Mouse (Mus musculus): ENCODE results near the gene Gtsf2. TPM values are rescaled to one million over a fixed set of nuclear protein-coding genes. Genes with fewer than 3 reads are reported as not detected.

The Gtsf2 gene
- polyA plus RNA-seq, 1 experiment, result not detected

DNA sequence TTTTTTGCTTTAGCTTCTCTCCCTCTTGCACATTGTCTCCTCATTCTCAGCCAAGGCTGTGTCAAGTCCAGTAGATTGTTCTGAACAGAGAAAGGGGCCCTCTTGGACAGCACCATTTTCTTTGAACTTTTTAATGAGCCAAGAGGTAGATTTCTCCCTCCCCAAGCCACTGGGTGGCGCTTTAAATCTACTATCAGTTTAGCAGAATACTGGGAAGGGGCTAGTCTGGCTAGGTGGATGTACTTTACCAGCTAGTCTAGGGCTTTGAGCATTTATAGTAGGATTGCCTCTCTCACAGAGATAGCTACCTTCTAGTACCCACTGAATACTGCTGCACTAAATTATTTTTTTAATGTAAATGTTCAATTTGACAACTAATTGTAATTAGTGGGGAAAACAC, 34.2 kb upstream of the Gtsf2 start:
- no peaks in the 10 kb centered on the region for H3K9me3 ChIP-seq (replicated peaks; ENCODE audit: control insufficient read depth, insufficient read depth, low read length, poor library complexity, severe bottlenecking)
- no peaks in the 10 kb centered on the region for H3K4me1 ChIP-seq (ENCODE audit: control insufficient read depth, insufficient read depth, low read length)
- TF ChIP-seq CTCF (IDR thresholded peaks at IDR 0.05; ENCODE audit: low read depth, low read length) (no peak), POLR2A (IDR thresholded peaks at IDR 0.05; ENCODE audit: insufficient read depth, low read length) (no peak), EP300 (IDR thresholded peaks at IDR 0.05; ENCODE audit: insufficient read depth, low read depth, low read length) (no peak)
- H3K27ac ChIP-seq (ENCODE audit: insufficient read depth, low read length), result no peak overlapping the region
- no peaks in the 10 kb centered on the region; the same call in none of the 2 replicates for H3K27me3 ChIP-seq (ENCODE audit: control insufficient read depth, insufficient read depth, low read length, poor library complexity, severe bottlenecking)
- no peak overlapping the region for H3K9ac ChIP-seq (ENCODE audit: low read depth, poor library complexity, severe bottlenecking)
- H3K4me3 ChIP-seq (ENCODE audit: low read depth, low read length), result no peak overlapping the region
- H3K36me3 ChIP-seq (ENCODE audit: control insufficient read depth, insufficient read depth, low read length, poor library complexity, severe bottlenecking), result no peaks in the 10 kb centered on the region

GRCm38 (mm10) chr15:103480129-103480528, 31.9 kb upstream of the Gtsf2 start:
- Histone ChIP-seq H3K4me1 (ENCODE audit: control insufficient read depth, insufficient read depth, low read length) (no peaks in the 10 kb centered on the region), H3K27me3 (ENCODE audit: control insufficient read depth, insufficient read depth, low read length, poor library complexity, severe bottlenecking) (no peaks in the 10 kb centered on the region; the same call in 1 of the 2 replicates), H3K4me3 (ENCODE audit: low read depth, low read length) (no peak overlapping the region), H3K27ac (ENCODE audit: insufficient read depth, low read length) (no peak overlapping the region), H3K9ac (ENCODE audit: low read depth, poor library complexity, severe bottlenecking) (no peak overlapping the region), H3K9me3 (replicated peaks; ENCODE audit: control insufficient read depth, insufficient read depth, low read length, poor library complexity, severe bottlenecking) (no peaks in the 10 kb centered on the region), H3K36me3 (ENCODE audit: control insufficient read depth, insufficient read depth, low read length, poor library complexity, severe bottlenecking) (no peaks in the 10 kb centered on the region)
- TF ChIP-seq CTCF (IDR thresholded peaks at IDR 0.05; ENCODE audit: low read depth, low read length) (no peak), POLR2A (IDR thresholded peaks at IDR 0.05; ENCODE audit: insufficient read depth, low read length) (no peak), EP300 (IDR thresholded peaks at IDR 0.05; ENCODE audit: insufficient read depth, low read depth, low read length) (no peak)

DNA sequence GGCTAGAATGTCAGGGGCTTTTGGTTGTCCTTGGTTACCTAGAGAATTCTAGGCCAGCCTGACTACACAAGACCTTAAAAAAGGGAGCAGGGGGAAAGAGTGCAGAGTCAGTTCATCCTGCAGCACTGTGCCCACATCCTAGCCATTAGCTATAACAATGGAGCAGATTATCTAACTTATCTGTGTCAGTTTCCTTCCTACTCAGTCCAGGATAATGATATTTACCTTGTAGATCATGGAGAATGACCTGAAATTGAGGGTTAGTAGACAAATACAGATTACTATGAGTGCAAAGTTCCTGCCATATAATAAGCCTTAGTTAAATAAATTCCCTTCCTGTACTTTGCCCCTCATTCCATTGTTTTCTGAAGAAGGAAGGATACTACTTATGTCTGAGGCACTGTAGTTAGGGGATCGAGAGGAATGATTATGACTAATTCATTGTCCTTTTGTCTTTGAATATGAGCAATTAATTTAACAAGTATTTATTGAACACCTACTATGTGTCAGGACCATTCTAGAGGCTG, 30.9 kb upstream of the Gtsf2 start:
- TF ChIP-seq EP300 (IDR thresholded peaks at IDR 0.05; ENCODE audit: insufficient read depth, low read depth, low read length) (no peak), POLR2A (IDR thresholded peaks at IDR 0.05; ENCODE audit: insufficient read depth, low read length) (no peak), CTCF (IDR thresholded peaks at IDR 0.05; ENCODE audit: low read depth, low read length) (no peak)
- Histone ChIP-seq H3K36me3 (ENCODE audit: control insufficient read depth, insufficient read depth, low read length, poor library complexity, severe bottlenecking) (no peaks in the 10 kb centered on the region), H3K4me1 (ENCODE audit: control insufficient read depth, insufficient read depth, low read length) (no peaks in the 10 kb centered on the region), H3K4me3 (ENCODE audit: low read depth, low read length) (no peak overlapping the region), H3K9me3 (replicated peaks; ENCODE audit: control insufficient read depth, insufficient read depth, low read length, poor library complexity, severe bottlenecking) (no peaks in the 10 kb centered on the region), H3K27ac (ENCODE audit: insufficient read depth, low read length) (no peak overlapping the region), H3K27me3 (ENCODE audit: control insufficient read depth, insufficient read depth, low read length, poor library complexity, severe bottlenecking) (no peaks in the 10 kb centered on the region; the same call in 1 of the 2 replicates), H3K9ac (ENCODE audit: low read depth, poor library complexity, severe bottlenecking) (no peak overlapping the region)

DNA sequence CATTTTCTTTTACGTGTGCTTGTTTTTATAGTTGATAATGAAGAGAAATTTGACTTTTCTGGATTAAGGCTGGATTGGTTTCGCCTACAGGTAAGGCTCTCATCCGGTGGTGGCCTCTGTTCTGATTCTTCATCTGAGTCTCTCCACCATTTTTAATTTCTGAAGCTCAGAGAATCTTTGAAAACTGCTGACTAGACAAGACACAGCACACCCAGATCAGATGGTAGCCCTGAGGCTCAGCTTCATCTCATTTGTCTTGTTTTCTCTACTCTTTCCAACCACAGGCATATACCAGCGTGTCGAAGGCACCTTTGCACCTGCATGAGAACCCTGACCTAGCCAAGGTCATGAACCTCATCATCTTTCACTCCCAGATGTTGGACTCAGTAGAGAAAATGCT, 25.5 kb upstream of the Gtsf2 start:
- H3K27ac ChIP-seq (ENCODE audit: insufficient read depth, low read length), result no peak overlapping the region
- no peaks in the 10 kb centered on the region for H3K27me3 ChIP-seq (ENCODE audit: control insufficient read depth, insufficient read depth, low read length, poor library complexity, severe bottlenecking)
- no peak overlapping the region for H3K4me3 ChIP-seq (ENCODE audit: low read depth, low read length)
- H3K9me3 ChIP-seq (replicated peaks; ENCODE audit: control insufficient read depth, insufficient read depth, low read length, poor library complexity, severe bottlenecking), result no peaks in the 10 kb centered on the region
- no peak for TF ChIP-seq CTCF (IDR thresholded peaks at IDR 0.05; ENCODE audit: low read depth, low read length)
- TF ChIP-seq POLR2A (IDR thresholded peaks at IDR 0.05; ENCODE audit: insufficient read depth, low read length), result no peak
- no peaks in the 10 kb centered on the region for H3K4me1 ChIP-seq (ENCODE audit: control insufficient read depth, insufficient read depth, low read length)
- no peak overlapping the region for H3K9ac ChIP-seq (ENCODE audit: low read depth, poor library complexity, severe bottlenecking)
- H3K36me3 ChIP-seq (ENCODE audit: control insufficient read depth, insufficient read depth, low read length, poor library complexity, severe bottlenecking), result no peaks in the 10 kb centered on the region

GRCm38 (mm10) chr15:103473182-103473581, 24.9 kb upstream of the Gtsf2 start:
- Histone ChIP-seq H3K27ac (ENCODE audit: insufficient read depth, low read length) (no peak overlapping the region), H3K9ac (ENCODE audit: low read depth, poor library complexity, severe bottlenecking) (no peak overlapping the region), H3K36me3 (ENCODE audit: control insufficient read depth, insufficient read depth, low read length, poor library complexity, severe bottlenecking) (no peaks in the 10 kb centered on the region), H3K4me3 (ENCODE audit: low read depth, low read length) (no peak overlapping the region), H3K9me3 (replicated peaks; ENCODE audit: control insufficient read depth, insufficient read depth, low read length, poor library complexity, severe bottlenecking) (no peaks in the 10 kb centered on the region), H3K27me3 (ENCODE audit: control insufficient read depth, insufficient read depth, low read length, poor library complexity, severe bottlenecking) (no peaks in the 10 kb centered on the region), H3K4me1 (ENCODE audit: control insufficient read depth, insufficient read depth, low read length) (no peaks in the 10 kb centered on the region)
- TF ChIP-seq CTCF (IDR thresholded peaks at IDR 0.05; ENCODE audit: low read depth, low read length) (no peak), POLR2A (IDR thresholded peaks at IDR 0.05; ENCODE audit: insufficient read depth, low read length) (no peak), EP300 (IDR thresholded peaks at IDR 0.05; ENCODE audit: insufficient read depth, low read depth, low read length) (no peak)

GRCm38 (mm10) chr15:103472265-103472664, 24.0 kb upstream of the Gtsf2 start:
- Histone ChIP-seq H3K4me1 (ENCODE audit: control insufficient read depth, insufficient read depth, low read length) (no peaks in the 10 kb centered on the region), H3K4me3 (ENCODE audit: low read depth, low read length) (no peak overlapping the region)
- TF ChIP-seq POLR2A (IDR thresholded peaks at IDR 0.05; ENCODE audit: insufficient read depth, low read length) (no peak), CTCF (IDR thresholded peaks at IDR 0.05; ENCODE audit: low read depth, low read length) (no peak), EP300 (IDR thresholded peaks at IDR 0.05; ENCODE audit: insufficient read depth, low read depth, low read length) (no peak)

More at GRCm38 (mm10) chr15:103472265-103472664, 24.0 kb upstream of the Gtsf2 start:
- Histone ChIP-seq H3K9ac (ENCODE audit: low read depth, poor library complexity, severe bottlenecking) (no peak overlapping the region), H3K36me3 (ENCODE audit: control insufficient read depth, insufficient read depth, low read length, poor library complexity, severe bottlenecking) (no peaks in the 10 kb centered on the region), H3K27ac (ENCODE audit: insufficient read depth, low read length) (no peak overlapping the region), H3K9me3 (replicated peaks; ENCODE audit: control insufficient read depth, insufficient read depth, low read length, poor library complexity, severe bottlenecking) (no peaks in the 10 kb centered on the region), H3K27me3 (ENCODE audit: control insufficient read depth, insufficient read depth, low read length, poor library complexity, severe bottlenecking) (no peaks in the 10 kb centered on the region)

All from ES-Bruce4 (cell line).